Mouse (Mus musculus) CH12.LX (cell line): ENCODE results near the gene Zfp219.

Experiments
- CHD2 ChIP-seq: IDR thresholded peaks from 2 replicates; pipeline ENCODE4 v1.6.1; 2011; ENCODE audit warnings: low read length, improper control_type of control experiment
- CTCF ChIP-seq, 2 experiments: IDR thresholded peaks in 1 of 2; conservative IDR thresholded peaks in 1 of 2; 2 replicates each; pipeline ENCODE4 v1.5.1; 2011 to 2012; ENCODE audit warnings: low read depth in 2 of 2, low read length in 2 of 2, improper control_type of control experiment in 1 of 2, inconsistent platforms in 1 of 2, mild to moderate bottlenecking in 1 of 2, moderate library complexity in 1 of 2
- EP300 ChIP-seq: IDR thresholded peaks from 2 replicates; pipeline ENCODE4 v1.6.1; 2011; ENCODE audit warnings: low read length, improper control_type of control experiment
- ETS1 ChIP-seq: conservative IDR thresholded peaks from 2 replicates; pipeline ENCODE4 v1.6.1; 2012; ENCODE audit warnings: low read depth, mild to moderate bottlenecking, inconsistent platforms, low read length, improper control_type of control experiment, moderate library complexity
- JUND ChIP-seq: conservative IDR thresholded peaks from 2 replicates; pipeline ENCODE4 v1.6.1; 2011; ENCODE audit warnings: low read depth, low read length, improper control_type of control experiment
- MAX ChIP-seq: IDR thresholded peaks from 2 replicates; pipeline ENCODE4 v1.6.1; 2011; ENCODE audit warnings: low read length, improper control_type of control experiment
- MEF2A ChIP-seq: IDR thresholded peaks from 2 replicates; pipeline ENCODE4 v1.6.1; 2014; ENCODE audit warnings: low read depth, mild to moderate bottlenecking, inconsistent platforms, low read length, improper control_type of control experiment, borderline replicate concordance
- MYC ChIP-seq: IDR thresholded peaks from 2 replicates; pipeline ENCODE4 v1.6.1; 2011; ENCODE audit warnings: low read depth, mild to moderate bottlenecking, improper control_type of control experiment, low read length
- NELFE ChIP-seq: IDR thresholded peaks from 2 replicates; pipeline ENCODE4 v1.6.1; 2011; ENCODE audit warnings: low read depth, low read length, improper control_type of control experiment
- POLR2A ChIP-seq: IDR thresholded peaks from 2 replicates; pipeline ENCODE4 v1.6.1; 2011; ENCODE audit warnings: low read depth, mild to moderate bottlenecking, improper control_type of control experiment, low read length
- RAD21 ChIP-seq: IDR thresholded peaks from 2 replicates; pipeline ENCODE4 v1.6.1; 2011; ENCODE audit warnings: low read depth, mild to moderate bottlenecking, low read length, improper control_type of control experiment, moderate library complexity
- RCOR1 ChIP-seq: conservative IDR thresholded peaks from 2 replicates; pipeline ENCODE4 v1.6.1; 2012; ENCODE audit warnings: low read depth, mild to moderate bottlenecking, inconsistent platforms, low read length, improper control_type of control experiment
- TBP ChIP-seq: conservative IDR thresholded peaks from 2 replicates; pipeline ENCODE4 v1.6.1; 2011; ENCODE audit warnings: low read depth, low read length, improper control_type of control experiment
- ZNF384 ChIP-seq: IDR thresholded peaks from 2 replicates; pipeline ENCODE4 v1.6.1; 2012; ENCODE audit warnings: low read depth, low read length, improper control_type of control experiment, inconsistent platforms

GRCm38 (mm10) chr14:51996866-51997265 lies 23.7 kb downstream of the Zfp219 start:
- no peak for TF ChIP-seq EP300
- TF ChIP-seq POLR2A, result no peak
- no peak for TF ChIP-seq ETS1
- TF ChIP-seq CTCF (conservative IDR thresholded peaks at IDR 0.05 in 1 of 2, IDR thresholded peaks at IDR 0.05 in 1 of 2; ENCODE audit: low read depth in 2 of 2, low read length in 2 of 2), result no peak
- no peak for TF ChIP-seq MEF2A
- no peak for TF ChIP-seq TBP
- TF ChIP-seq CHD2, result no peak
- TF ChIP-seq JUND, result no peak
- TF ChIP-seq MYC, result no peak
- no peak for TF ChIP-seq NELFE
- no peak for TF ChIP-seq ZNF384
- no peak for TF ChIP-seq RCOR1
- TF ChIP-seq MAX, result no peak
- TF ChIP-seq RAD21, result no peak
